Mouse (Mus musculus) megakaryocyte, adult 5-6 weeks (primary cell): ENCODE results near the gene Lsm7. TPM values are rescaled to one million over a fixed set of nuclear protein-coding genes. Genes with fewer than 3 reads are reported as not detected.

ENCODE experiments used
- ATAC-seq: 2 replicates; pipeline ENCODE4 v1.8.0; 2016; ENCODE audit warnings: mild to moderate bottlenecking, inconsistent platforms; ENCODE audit not compliant: poor library complexity, severe bottlenecking
- total RNA-seq, 2 experiments: library from RNA; stranded (forward) in 1 of 2; stranded (reverse) in 1 of 2; fragments of 153-499, 151-499 nt in 1 of 2; fragments of 221-1000, 200-1000 nt in 1 of 2; gene quantifications; 2 replicates each; pipeline versions ENCODE4 v1.2.3 to v1.2.4; 2015 to 2017

Gene Lsm7
- total RNA-seq (2015) (56.6 and 58.0 TPM in 2 replicates), total RNA-seq (2017) (104 and 130 TPM in 2 replicates)

- peak; percentile 91 for ATAC-seq
Observed at GRCm38 (mm10) chr10:80854913-80855748, at the start of gene Lsm7, which contains the start of gene Sppl2b. TSS of gene Lsm7 (minus strand) at chr10:80855209. TSS of gene Sppl2b (plus strand) at chr10:80855275.

GRCm38 (mm10) chr10:80904709-80905108 is 49.7 kb upstream of the Lsm7 start:
- ATAC-seq: no peak

GRCm38 (mm10) chr10:80904004-80904693 is 49.1 kb upstream of the Lsm7 start:
- no peak for ATAC-seq

- no peak for ATAC-seq
Observed at GRCm38 (mm10) chr10:80903282-80903681, 48.3 kb upstream of the Lsm7 start.

GRCm38 (mm10) chr10:80902273-80902940 is 47.4 kb upstream of the Lsm7 start:
- no peak for ATAC-seq

- no peak for ATAC-seq
Observed at GRCm38 (mm10) chr10:80901409-80902272, 46.6 kb upstream of the Lsm7 start.

- peak; percentile 95 for ATAC-seq
Observed at GRCm38 (mm10) chr10:80900318-80901247, 45.6 kb upstream of the Lsm7 start, which contains the start of gene Timm13. TSS of gene Timm13 (minus strand) at chr10:80900969.

GRCm38 (mm10) chr10:80899591-80900317 is 44.7 kb upstream of the Lsm7 start:
- ATAC-seq: no peak

GRCm38 (mm10) chr10:80899074-80899473 is 44.1 kb upstream of the Lsm7 start:
- ATAC-seq: no peak

GRCm38 (mm10) chr10:80897861-80898510 is 43.0 kb upstream of the Lsm7 start:
- no peak for ATAC-seq

- no peak for ATAC-seq
Observed at GRCm38 (mm10) chr10:80896581-80897485, 41.8 kb upstream of the Lsm7 start.

- no peak for ATAC-seq
Observed at GRCm38 (mm10) chr10:80895697-80896096, 40.7 kb upstream of the Lsm7 start.

- no peak for ATAC-seq
Observed at GRCm38 (mm10) chr10:80895100-80895499, 40.1 kb upstream of the Lsm7 start.

- no peak for ATAC-seq
Observed at GRCm38 (mm10) chr10:80887181-80887580, 32.2 kb upstream of the Lsm7 start.

GRCm38 (mm10) chr10:80881301-80881700 is 26.3 kb upstream of the Lsm7 start:
- ATAC-seq: peak; percentile 65; the same call in 1 of the 2 replicates

GRCm38 (mm10) chr10:80880901-80881300 is 25.9 kb upstream of the Lsm7 start:
- no peak for ATAC-seq

- ATAC-seq: peak; percentile 87
Observed at GRCm38 (mm10) chr10:80880131-80880641, 25.2 kb upstream of the Lsm7 start.
